Mouse (Mus musculus) liver, embryonic 14.5 days (tissue): ENCODE measurements at regions not wholly inside any gene's neighbourhood (a gene's known extent, or its start where the extent isn't known, plus 50 kb on each side); places are given as distances from the start of the nearest gene placed in this dataset.

Experiments
- CTCF ChIP-seq: IDR thresholded peaks from 2 replicates; pipeline ENCODE4 v1.5.1; 2016; ENCODE audit warnings: antibody characterized with exemption, low read depth, control low read depth
- EP300 ChIP-seq: IDR thresholded peaks from 2 replicates; pipeline ENCODE4 v1.6.1; 2016; ENCODE audit warnings: antibody characterized with exemption, low read depth

DNA sequence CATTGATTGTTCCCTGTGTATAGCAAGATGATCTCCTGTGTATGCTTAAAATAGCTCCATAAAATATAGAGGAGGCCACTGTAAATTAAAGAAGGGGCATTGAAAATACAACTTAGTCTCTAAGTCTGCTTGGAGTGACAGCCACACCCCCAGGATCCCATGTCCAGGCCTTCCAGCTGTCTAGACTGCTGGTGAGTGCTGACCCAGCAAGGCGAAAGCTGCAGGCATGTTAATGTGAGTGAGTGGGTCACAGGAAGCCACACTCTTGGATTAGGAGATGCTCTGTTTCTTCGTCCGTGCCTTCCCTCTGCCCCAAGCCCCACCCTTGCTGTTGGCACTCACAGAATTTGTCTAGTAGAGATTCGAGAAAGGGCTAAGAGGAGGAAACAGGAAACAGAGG is 453.7 kb downstream of the Ccdc171 start:
- TF ChIP-seq CTCF (no peak), EP300 (no peak)
